Mouse (Mus musculus) embryonic fibroblast, embryonic 13.5 days (primary cell): ENCODE measurements around the gene Kmo.

Experiments
- CTCF ChIP-seq: IDR thresholded peaks from 2 replicates; pipeline ENCODE4 v1.5.1; 2011; ENCODE audit warnings: mild to moderate bottlenecking, control low read depth, low read length, moderate library complexity, borderline replicate concordance; ENCODE audit not compliant: insufficient read depth
- POLR2A ChIP-seq: IDR thresholded peaks from 2 replicates; pipeline ENCODE4 v1.6.1; 2011; ENCODE audit warnings: low read depth, mild to moderate bottlenecking, control low read depth, low read length, moderate library complexity

GRCm38 (mm10) chr1:175677459-175677858 lies 57.3 kb downstream of the Kmo start:
- TF ChIP-seq CTCF: no peak
- no peak for TF ChIP-seq POLR2A
